Mouse (Mus musculus): Measurements from ENCODE around the gene Irgq. TPM values are rescaled to one million over a fixed set of nuclear protein-coding genes. Genes with fewer than 3 reads are reported as not detected.

Irgq gene
- polyA plus RNA-seq, 1 experiment, result 3.4 TPM

GRCm38 (mm10) chr7:24572455-24572854 is 42.0 kb downstream of the Irgq start:
- TF ChIP-seq POLR2A (IDR thresholded peaks at IDR 0.05; ENCODE audit: borderline replicate concordance, control insufficient read depth, low read depth, low read length), result no peak
- no peak for TF ChIP-seq CTCF (IDR thresholded peaks at IDR 0.05; ENCODE audit: control insufficient read depth, insufficient read depth, low read length)
- Histone ChIP-seq H3K4me1 (ENCODE audit: control insufficient read depth, insufficient read depth, low read length) (no peaks in the 10 kb centered on the region), H3K4me3 (replicated peaks; ENCODE audit: control insufficient read depth, low read depth, low read length) (no peak overlapping the region), H3K27ac (ENCODE audit: control insufficient read depth, insufficient read depth, low read depth, low read length, poor library complexity) (no peak overlapping the region)
- 71% methylated on average over 5 of the region's 5 CpGs for WGBS

DNA sequence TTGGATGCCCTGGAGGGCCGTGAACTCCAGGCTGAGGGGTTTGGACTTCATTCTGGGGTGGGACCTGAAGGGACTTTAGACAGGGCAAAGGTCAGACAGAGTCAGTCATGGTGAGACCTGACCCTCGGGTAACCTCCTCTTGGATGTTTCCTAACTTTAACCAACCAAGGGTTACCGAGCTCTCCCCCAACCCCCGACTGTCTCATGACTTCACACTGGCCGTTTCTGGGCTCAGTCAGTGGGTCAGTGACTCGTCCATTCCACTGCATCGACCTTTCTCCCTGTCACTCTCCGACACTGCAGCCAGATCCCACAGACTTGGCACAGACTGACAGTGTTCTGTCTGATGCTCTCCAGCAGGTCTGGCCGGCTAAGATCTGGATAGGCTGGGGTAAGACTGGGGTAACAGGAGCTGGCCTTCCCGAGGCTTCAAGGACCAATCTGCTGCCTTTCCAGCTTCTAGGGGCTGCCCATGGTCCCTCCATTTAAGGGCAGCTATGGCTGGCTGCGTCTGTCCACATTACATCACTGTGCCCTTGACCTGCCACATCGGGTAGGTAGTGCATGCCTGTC is 43.8 kb downstream of the Irgq start:
- TF ChIP-seq POLR2A (IDR thresholded peaks at IDR 0.05; ENCODE audit: borderline replicate concordance, control insufficient read depth, low read depth, low read length) (no peak), CTCF (IDR thresholded peaks at IDR 0.05; ENCODE audit: control insufficient read depth, insufficient read depth, low read length) (no peak)
- 78% methylated on average over 12 of the region's 12 CpGs for WGBS
- Histone ChIP-seq H3K27ac (ENCODE audit: control insufficient read depth, insufficient read depth, low read depth, low read length, poor library complexity) (no peak overlapping the region), H3K4me1 (ENCODE audit: control insufficient read depth, insufficient read depth, low read length) (no peaks in the 10 kb centered on the region), H3K4me3 (replicated peaks; ENCODE audit: control insufficient read depth, low read depth, low read length) (no peak overlapping the region)

DNA sequence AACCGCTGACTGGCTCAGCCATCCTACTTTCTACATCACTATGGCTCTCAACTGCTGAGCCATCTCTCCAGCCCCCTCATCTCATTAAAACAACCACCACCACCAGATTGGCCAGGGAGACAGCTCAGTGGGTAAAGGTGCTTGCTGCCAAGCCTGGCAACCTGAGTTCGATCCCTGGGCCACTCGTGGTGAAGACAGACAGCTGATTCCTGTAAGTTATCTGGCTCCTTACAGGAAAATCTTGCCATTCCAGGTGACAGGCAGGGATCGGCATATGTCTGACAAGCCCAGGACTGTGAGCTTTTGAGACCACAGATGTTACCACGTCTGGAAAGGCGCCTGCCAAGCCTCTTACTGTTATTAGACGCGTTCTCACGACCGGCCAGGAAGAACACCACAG is 47.3 kb downstream of the Irgq start:
- TF ChIP-seq CTCF (IDR thresholded peaks at IDR 0.05; ENCODE audit: control insufficient read depth, insufficient read depth, low read length) (no peak), POLR2A (IDR thresholded peaks at IDR 0.05; ENCODE audit: borderline replicate concordance, control insufficient read depth, low read depth, low read length) (no peak)
- Histone ChIP-seq H3K27ac (ENCODE audit: control insufficient read depth, insufficient read depth, low read depth, low read length, poor library complexity) (no peak overlapping the region), H3K4me3 (replicated peaks; ENCODE audit: control insufficient read depth, low read depth, low read length) (no peak overlapping the region), H3K4me1 (ENCODE audit: control insufficient read depth, insufficient read depth, low read length) (no peaks in the 10 kb centered on the region)
- 89% methylated on average over 10 of the region's 10 CpGs for WGBS

DNA sequence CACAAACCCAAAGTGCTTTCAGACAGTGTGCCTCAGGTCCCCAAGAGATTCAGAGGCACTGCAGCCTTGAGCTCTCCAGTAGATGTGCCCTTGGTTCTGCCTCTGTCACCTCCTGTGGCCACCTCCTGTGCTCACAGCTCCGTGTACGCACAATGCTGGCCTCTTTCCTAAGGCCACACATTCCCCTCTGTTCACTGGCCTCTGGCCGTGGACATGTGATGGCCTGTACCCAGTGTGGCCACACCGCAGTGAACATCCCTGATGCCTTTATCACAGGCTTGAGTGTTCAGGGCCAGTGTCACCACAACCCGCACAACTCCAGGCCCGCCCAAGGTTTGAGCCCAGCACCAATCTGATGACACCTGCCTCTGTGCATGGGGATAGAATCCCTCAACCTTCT is 54.4 kb downstream of the Irgq start:
- Histone ChIP-seq H3K4me1 (ENCODE audit: control insufficient read depth, insufficient read depth, low read length) (no peaks in the 10 kb centered on the region; the same call in 1 of the 2 replicates), H3K27ac (ENCODE audit: control insufficient read depth, insufficient read depth, low read depth, low read length, poor library complexity) (no peak overlapping the region), H3K4me3 (replicated peaks; ENCODE audit: control insufficient read depth, low read depth, low read length) (no peak overlapping the region)
- TF ChIP-seq CTCF (IDR thresholded peaks at IDR 0.05; ENCODE audit: control insufficient read depth, insufficient read depth, low read length) (no peak), POLR2A (IDR thresholded peaks at IDR 0.05; ENCODE audit: borderline replicate concordance, control insufficient read depth, low read depth, low read length) (no peak)
- 91% methylated on average over 6 of the region's 6 CpGs for WGBS

- H3K27ac ChIP-seq (ENCODE audit: control insufficient read depth, insufficient read depth, low read depth, low read length, poor library complexity), result no peak overlapping the region
- H3K4me1 ChIP-seq (ENCODE audit: control insufficient read depth, insufficient read depth, low read length), result no peaks in the 10 kb centered on the region; the same call in 1 of the 2 replicates
- H3K4me3 ChIP-seq (replicated peaks; ENCODE audit: control insufficient read depth, low read depth, low read length), result no peak overlapping the region
- WGBS, result 83% methylated on average over 16 of the region's 16 CpGs
- TF ChIP-seq CTCF (IDR thresholded peaks at IDR 0.05; ENCODE audit: control insufficient read depth, insufficient read depth, low read length) (no peak), POLR2A (IDR thresholded peaks at IDR 0.05; ENCODE audit: borderline replicate concordance, control insufficient read depth, low read depth, low read length) (no peak)
Measured at GRCm38 (mm10) chr7:24585995-24586394, 55.5 kb downstream of the Irgq start.

DNA sequence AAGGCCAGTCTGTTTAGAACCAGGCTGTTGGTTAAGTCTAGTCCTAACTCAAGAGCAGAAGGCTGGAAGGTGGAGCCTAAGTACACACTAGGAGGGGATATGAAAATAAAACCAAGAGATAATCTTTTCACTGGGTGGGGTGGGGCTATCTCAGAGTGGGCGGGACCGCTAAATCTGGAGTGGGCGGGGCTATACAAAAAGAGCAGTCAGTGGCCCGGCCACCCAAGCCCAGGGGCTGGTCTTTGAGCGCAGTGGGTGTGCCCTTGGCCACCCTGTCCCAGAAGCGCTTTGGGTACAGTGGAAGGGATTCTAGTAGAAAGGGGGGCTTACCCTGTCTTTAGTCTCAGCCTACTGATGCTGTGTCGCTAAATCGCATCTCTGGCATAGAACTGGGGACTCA is 56.3 kb downstream of the Irgq start:
- H3K4me3 ChIP-seq (replicated peaks; ENCODE audit: control insufficient read depth, low read depth, low read length), result no peak overlapping the region

DNA sequence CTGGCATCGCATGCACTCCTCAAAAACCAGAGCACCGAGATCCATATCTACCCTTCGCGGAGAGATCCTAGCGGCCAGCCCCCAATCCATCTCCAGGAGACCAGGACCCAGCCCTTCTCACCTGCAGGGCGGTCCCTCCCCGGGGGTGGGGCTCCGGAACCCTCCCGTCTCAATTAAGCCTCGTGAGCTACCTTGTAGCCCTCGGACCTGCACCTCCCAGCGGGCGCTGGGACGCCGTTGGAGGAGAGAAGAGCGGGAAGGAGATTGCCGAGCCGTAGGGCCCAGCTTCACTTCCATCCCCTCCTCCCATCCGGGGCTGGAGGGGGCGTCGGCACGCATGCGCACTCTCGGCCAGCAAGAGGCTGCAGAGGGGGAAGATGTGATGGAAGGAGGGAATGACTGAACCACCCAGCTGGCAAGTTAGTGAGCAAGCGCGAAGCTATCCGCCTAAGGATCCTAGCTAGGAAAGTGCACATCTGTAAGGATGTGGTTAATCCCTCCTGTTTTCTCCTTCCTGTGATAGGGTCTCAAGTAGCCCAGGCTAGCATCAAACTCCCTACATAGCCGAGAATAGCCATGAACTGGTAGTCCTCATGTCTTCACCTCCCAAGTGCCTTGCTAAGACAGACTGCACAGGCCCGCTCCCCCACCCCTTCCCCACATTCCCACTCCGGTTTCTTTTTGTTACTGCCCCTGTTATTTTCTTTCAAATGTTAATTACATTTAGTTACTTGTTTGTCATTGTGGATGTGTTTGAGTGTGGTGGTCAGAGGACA is 57.0 kb downstream of the Irgq start, which contains the start of the genes Ethe1 and Zfp575:
TSS of gene Ethe1 (plus strand) at position 214 of the 776 bp plus-strand sequence.
TSS of gene Zfp575 (minus strand) at position 312 of the 776 bp plus-strand sequence.
- Histone ChIP-seq H3K4me1 (ENCODE audit: control insufficient read depth, insufficient read depth, low read length) (no peaks in the 10 kb centered on the region; the same call in none of the 2 replicates), H3K27ac (ENCODE audit: control insufficient read depth, insufficient read depth, low read depth, low read length, poor library complexity) (no peak within 1 kb of the TSS), H3K4me3 (replicated peaks; ENCODE audit: control insufficient read depth, low read depth, low read length) (peak within 1 kb of the TSS; percentile 9)
- WGBS, result 14% methylated on average over 30 of the region's 30 CpGs
- TF ChIP-seq CTCF (IDR thresholded peaks at IDR 0.05; ENCODE audit: control insufficient read depth, insufficient read depth, low read length), result no peak
- TF ChIP-seq POLR2A (IDR thresholded peaks at IDR 0.05; ENCODE audit: borderline replicate concordance, control insufficient read depth, low read depth, low read length), result no peak

More for the DNA sequence above, 56.3 kb downstream of the Irgq start:
- no peak for TF ChIP-seq POLR2A (IDR thresholded peaks at IDR 0.05; ENCODE audit: borderline replicate concordance, control insufficient read depth, low read depth, low read length)
- no peak for TF ChIP-seq CTCF (IDR thresholded peaks at IDR 0.05; ENCODE audit: control insufficient read depth, insufficient read depth, low read length)
- WGBS, result 32% methylated on average over 8 of the region's 8 CpGs
- Histone ChIP-seq H3K4me1 (ENCODE audit: control insufficient read depth, insufficient read depth, low read length) (no peaks in the 10 kb centered on the region; the same call in none of the 2 replicates), H3K27ac (ENCODE audit: control insufficient read depth, insufficient read depth, low read depth, low read length, poor library complexity) (no peak overlapping the region)

Other genes with a start within 250 kb of the Irgq start
- gene Zfp61, start 229.5 kb upstream of the Irgq start, polyA plus RNA-seq (2011; ENCODE audit: insufficient read depth, insufficient read length, low replicate concordance, missing spikeins), result 3.6 and 14.4 TPM in 2 replicates
- gene Zfp94, start 214.0 kb upstream of the Irgq start, polyA plus RNA-seq (2011; ENCODE audit: insufficient read depth, insufficient read length, low replicate concordance, missing spikeins), result 1.9 and 5.4 TPM in 2 replicates
- gene Tescl, start 196.8 kb upstream of the Irgq start, polyA plus RNA-seq (2011; ENCODE audit: insufficient read depth, insufficient read length, low replicate concordance, missing spikeins), result not detected in 2 replicates
- gene Lypd5, start 181.5 kb upstream of the Irgq start, polyA plus RNA-seq (2011; ENCODE audit: insufficient read depth, insufficient read length, low replicate concordance, missing spikeins), result not detected in 2 replicates
- 118 and 180 TPM in 2 replicates for gene Kcnn4, start 160.4 kb upstream of the Irgq start, polyA plus RNA-seq (2011; ENCODE audit: insufficient read depth, insufficient read length, low replicate concordance, missing spikeins)
- gene Smg9, start 131.1 kb upstream of the Irgq start, polyA plus RNA-seq (2011; ENCODE audit: insufficient read depth, insufficient read length, low replicate concordance, missing spikeins), result 32.3 and 59.7 TPM in 2 replicates
- gene Irgc1, start 78.4 kb upstream of the Irgq start, polyA plus RNA-seq (2011; ENCODE audit: insufficient read depth, insufficient read length, low replicate concordance, missing spikeins), result not detected in 2 replicates
- gene Plaur, start 68.2 kb upstream of the Irgq start, polyA plus RNA-seq (2011; ENCODE audit: insufficient read depth, insufficient read length, low replicate concordance, missing spikeins), result 31.6 and 85.4 TPM in 2 replicates
- 1.4 TPM in 1 of 2 replicates, not detected in the other for gene Cadm4, start 48.7 kb upstream of the Irgq start, polyA plus RNA-seq (2011; ENCODE audit: insufficient read depth, insufficient read length, low replicate concordance, missing spikeins)
- gene Zfp428, start 23.7 kb upstream of the Irgq start, polyA plus RNA-seq (2011; ENCODE audit: insufficient read depth, insufficient read length, low replicate concordance, missing spikeins), result 2.5 and 3.1 TPM in 2 replicates
- not detected in 2 replicates for gene AC161166.1, start 18.2 kb upstream of the Irgq start, polyA plus RNA-seq (2011; ENCODE audit: insufficient read depth, insufficient read length, low replicate concordance, missing spikeins)
- gene Pinlyp, start 15.4 kb downstream of the Irgq start, polyA plus RNA-seq (2011; ENCODE audit: insufficient read depth, insufficient read length, low replicate concordance, missing spikeins), result not detected in 2 replicates
- 67.2 and 129 TPM in 2 replicates for gene Xrcc1, start 15.6 kb downstream of the Irgq start, polyA plus RNA-seq (2011; ENCODE audit: insufficient read depth, insufficient read length, low replicate concordance, missing spikeins)
- 15.8 and 25.9 TPM in 2 replicates for gene Ethe1, start 56.9 kb downstream of the Irgq start, polyA plus RNA-seq (2011; ENCODE audit: insufficient read depth, insufficient read length, low replicate concordance, missing spikeins)
- gene Zfp575, start 57.0 kb downstream of the Irgq start, polyA plus RNA-seq (2011; ENCODE audit: insufficient read depth, insufficient read length, low replicate concordance, missing spikeins), result not detected in 2 replicates
- gene Phldb3, start 80.1 kb downstream of the Irgq start, polyA plus RNA-seq (2011; ENCODE audit: insufficient read depth, insufficient read length, low replicate concordance, missing spikeins), result 7.2 and 8.2 TPM in 2 replicates
- not detected in 2 replicates for gene Lypd3, start 105.9 kb downstream of the Irgq start, polyA plus RNA-seq (2011; ENCODE audit: insufficient read depth, insufficient read length, low replicate concordance, missing spikeins)
- not detected in 2 replicates for gene Tex101, start 146.0 kb downstream of the Irgq start, polyA plus RNA-seq (2011; ENCODE audit: insufficient read depth, insufficient read length, low replicate concordance, missing spikeins)
- not detected in 2 replicates for gene BC049730, start 178.6 kb downstream of the Irgq start, polyA plus RNA-seq (2011; ENCODE audit: insufficient read depth, insufficient read length, low replicate concordance, missing spikeins)
- gene Gm4763, start 196.2 kb downstream of the Irgq start, polyA plus RNA-seq (2011; ENCODE audit: insufficient read depth, insufficient read length, low replicate concordance, missing spikeins), result 35.1 and 41.6 TPM in 2 replicates
- gene Cd177, start 229.6 kb downstream of the Irgq start, polyA plus RNA-seq (2011; ENCODE audit: insufficient read depth, insufficient read length, low replicate concordance, missing spikeins), result 44.1 and 111 TPM in 2 replicates
- 14.8 TPM in 1 of 2 replicates, not detected in the other for gene Ceacam10, start 246.5 kb downstream of the Irgq start, polyA plus RNA-seq (2011; ENCODE audit: insufficient read depth, insufficient read length, low replicate concordance, missing spikeins)